Mouse (Mus musculus) cortical plate, adult 2 months (tissue): ENCODE data around the gene Tas2r103.

Experiments
- CTCF ChIP-seq: fragments of 200-500 bp; IDR thresholded peaks from 2 replicates; pipeline ENCODE4 v1.5.1; 2011; ENCODE audit warnings: mild to moderate bottlenecking, control low read depth, low read length; ENCODE audit not compliant: insufficient read depth; ENCODE audit errors: extremely low read depth
- POLR2A ChIP-seq: fragments of 200-500 bp; IDR thresholded peaks from 2 replicates; pipeline ENCODE4 v1.6.1; 2011; ENCODE audit warnings: mild to moderate bottlenecking, low read length, control low read depth; ENCODE audit not compliant: insufficient read depth; ENCODE audit errors: extremely low read depth

- no peak for TF ChIP-seq CTCF
- TF ChIP-seq POLR2A, result no peak
Observed at GRCm38 (mm10) chr6:133055716-133056115, 18.8 kb upstream of the Tas2r103 start, which contains the start of gene Tas2r140.
